Mouse (Mus musculus): Measurements from ENCODE around the gene Procr. TPM values are rescaled to one million over a fixed set of nuclear protein-coding genes. Genes with fewer than 3 reads are reported as not detected.

Gene Procr
- total RNA-seq, 2 experiments from 2014 or later: 0.82 to 0.86 TPM

- DNase-seq (ENCODE audit: low spot score in 2 of 2): no peak
- intact Hi-C loops (cut with DNase I): no loop called here
Measured at GRCm38 (mm10) chr2:155787949-155788931, 37.3 kb downstream of the Procr start.

GRCm38 (mm10) chr2:155792899-155793298, 42.0 kb downstream of the Procr start:
- no peak for DNase-seq (ENCODE audit: low spot score in 2 of 2)
- intact Hi-C loops (cut with DNase I): no loop called here

- intact Hi-C loops (cut with DNase I): no loop called here
- DNase-seq (ENCODE audit: low spot score in 2 of 2): no peak
Measured at GRCm38 (mm10) chr2:155794674-155795445, 43.9 kb downstream of the Procr start.

- intact Hi-C loops (cut with DNase I): no loop called here
- no peak for DNase-seq (ENCODE audit: low spot score in 2 of 2)
Measured at GRCm38 (mm10) chr2:155798613-155799012, 47.7 kb downstream of the Procr start.

GRCm38 (mm10) chr2:155802761-155803160, 51.8 kb downstream of the Procr start:
- DNase-seq (ENCODE audit: low spot score in 2 of 2): no peak
- intact Hi-C loops (cut with DNase I): no loop called here

GRCm38 (mm10) chr2:155804053-155804452, 53.1 kb downstream of the Procr start:
- intact Hi-C loops (cut with DNase I): no loop called here
- DNase-seq (ENCODE audit: low spot score in 2 of 2): no peak

Other genes starting within 250 kb of the Procr start
- gene Acss2, start 233.2 kb upstream of the Procr start, total RNA-seq (2021): 10 to 100 TPM; 60.1 to 61.2 TPM
- gene Ggt7, start 232.9 kb upstream of the Procr start, total RNA-seq (2021): 100 to 1,000 TPM; 114 to 121 TPM
- 10 to 100 TPM; 14.1 to 15.7 TPM for gene Gss, start 158.3 kb upstream of the Procr start, total RNA-seq (2021)
- 1 to 10 TPM; 3.8 to 4.2 TPM for gene Myh7b, start 139.9 kb upstream of the Procr start, total RNA-seq (2021)
- gene Trpc4ap, start 58.7 kb upstream of the Procr start, total RNA-seq (2021): 100 to 1,000 TPM; 148 to 149 TPM
- gene Edem2, start 21.6 kb upstream of the Procr start, total RNA-seq (2021): 10 to 100 TPM; 19.1 to 19.7 TPM
- not detected for gene Gm17581, start 15.3 kb upstream of the Procr start, total RNA-seq (2021)
- gene Mmp24, start 24.2 kb downstream of the Procr start, total RNA-seq (2021): 10 to 100 TPM; 33.8 to 38.0 TPM
- 10 to 100 TPM; 54.9 to 65.9 TPM for gene BC029722, start 68.3 kb downstream of the Procr start, total RNA-seq (2021)
- 10 to 100 TPM; 66.1 to 80.5 TPM for gene Eif6, start 75.8 kb downstream of the Procr start, total RNA-seq (2021)
- not detected for gene Fam83c, start 83.7 kb downstream of the Procr start, total RNA-seq (2021)
- 10 to 100 TPM; 66.0 to 70.6 TPM for gene Uqcc1, start 179.2 kb downstream of the Procr start, total RNA-seq (2021)
- gene Gm15557, start 189.6 kb downstream of the Procr start, total RNA-seq (2021): not detected
- under 1 TPM in 1 of 2 experiments, not detected in 1; 0.27 TPM for gene Gdf5, start 194.2 kb downstream of the Procr start, total RNA-seq (2021)
- 10 to 100 TPM; 18.3 to 20.4 TPM for gene Cep250, start 205.3 kb downstream of the Procr start, total RNA-seq (2021)